Comparison of ENCODE assay signal across 28 mouse cellular contexts in the genomic region with DNA sequence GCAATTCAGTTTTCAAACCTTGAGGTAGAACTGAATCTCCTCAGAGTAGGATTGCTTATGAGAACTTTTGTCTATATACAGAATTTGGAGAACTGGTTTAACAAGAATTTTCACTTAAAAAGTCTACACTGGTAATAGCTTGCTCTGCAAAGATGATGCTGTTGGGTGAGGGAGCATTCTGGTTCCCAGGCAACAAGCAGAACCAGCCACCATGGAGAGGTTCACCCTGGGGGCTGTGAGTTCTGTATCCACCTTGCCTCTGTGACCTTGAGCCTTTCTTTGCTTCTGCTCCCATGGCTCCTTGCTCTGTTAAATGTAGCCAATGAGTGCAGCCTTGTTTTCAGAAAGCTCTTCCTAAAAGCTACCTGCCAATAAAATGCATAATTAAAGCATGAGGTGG. TPM values are rescaled to one million over a fixed set of nuclear protein-coding genes. Genes with fewer than 3 reads are reported as not detected.
DNase-seq lines count a peak whose midpoint lies in the region; ATAC-seq lines count a peak whose summit lies in the region.
"Had no signal": no experiment of that assay in that cellular context is flagged by ENCODE, and none has a peak within 500 bp of the region (broad histone marks: within the 10 kb centered on the region; RNA-seq: fewer than 3 reads in every experiment).

No protein-coding gene starts in this region.

- no peaks in the 10 kb centered on the region for H3K27me3 ChIP-seq in kidney, embryonic 15.5 days
- H3K27me3 ChIP-seq: forebrain, embryonic 13.5 days; hindbrain, embryonic 15.5 days; liver, embryonic 12.5 days; neural tube, embryonic 12.5 days; Patski; stomach, embryonic 15.5 days had no signal

- H3K9ac ChIP-seq in kidney, embryonic 15.5 days: no peak overlapping the region
- H3K9ac ChIP-seq: forebrain, embryonic 13.5 days; hindbrain, embryonic 15.5 days; liver, embryonic 12.5 days; liver, postnatal 0 days; neural tube, embryonic 12.5 days; stomach, embryonic 15.5 days had no signal

- DNase-seq in kidney, adult 11 months: peak; percentile 61
- DNase-seq in R1 (ENCODE audit: low read depth, low spot score): peak; percentile 36
- peak; percentile 19 to 61 for DNase-seq in kidney, adult 8-10 months
- DNase-seq in kidney, postnatal 25 days: peak; percentile 25 to 64
- DNase-seq in thymus, postnatal 0 days (ENCODE audit: low spot score): no peak
- no peak for DNase-seq in spleen, adult 12 weeks (ENCODE audit: low spot score)
- DNase-seq: adrenal gland, postnatal 36 days; cerebellum, adult 2 months; cerebellum, postnatal 14 days; gastrocnemius, postnatal 10 days; heart, postnatal 14 days; layer of hippocampus, postnatal 36 days; left cerebral cortex, postnatal 4 days; liver, postnatal 0 days; lung, postnatal 10 days; thymus, postnatal 36 days had no signal

- H3K27ac ChIP-seq in kidney, embryonic 15.5 days: no peak overlapping the region
- H3K27ac ChIP-seq: forebrain, embryonic 13.5 days; hindbrain, embryonic 10.5 days; hindbrain, embryonic 15.5 days; kidney, postnatal 0 days; liver, embryonic 12.5 days; midbrain, embryonic 10.5 days; neural tube, embryonic 12.5 days; stomach, embryonic 15.5 days had no signal

- no peak overlapping the region for H3K4me2 ChIP-seq in kidney, embryonic 15.5 days
- H3K4me2 ChIP-seq: forebrain, embryonic 13.5 days; hindbrain, embryonic 15.5 days; liver, embryonic 12.5 days; neural tube, embryonic 12.5 days; stomach, embryonic 15.5 days had no signal

- 0 out of 2 replicates have a peak, but pooled peaks cover 6% of the 10 kb centered on the region for H3K4me1 ChIP-seq in kidney, embryonic 15.5 days
- H3K4me1 ChIP-seq: forebrain, embryonic 13.5 days; hindbrain, embryonic 10.5 days; hindbrain, embryonic 15.5 days; midbrain, embryonic 10.5 days; neural tube, embryonic 12.5 days; stomach, embryonic 15.5 days had no signal

- no peaks in the 10 kb centered on the region for H3K9me3 ChIP-seq in kidney, embryonic 15.5 days (replicated peaks)
- H3K9me3 ChIP-seq: forebrain, embryonic 13.5 days; hindbrain, embryonic 10.5 days; hindbrain, embryonic 15.5 days; liver, embryonic 12.5 days; midbrain, embryonic 10.5 days; stomach, embryonic 15.5 days had no signal

- no peak overlapping the region for H3K4me3 ChIP-seq in kidney, embryonic 15.5 days (replicated peaks)
- H3K4me3 ChIP-seq: forebrain, embryonic 13.5 days; hindbrain, embryonic 10.5 days; hindbrain, embryonic 15.5 days; liver, embryonic 12.5 days; midbrain, embryonic 10.5 days; myocyte; neural tube, embryonic 12.5 days; stomach, embryonic 15.5 days had no signal

- H3K36me3 ChIP-seq in kidney, embryonic 15.5 days: no peaks in the 10 kb centered on the region
- H3K36me3 ChIP-seq: hindbrain, embryonic 10.5 days; hindbrain, embryonic 15.5 days; liver, embryonic 12.5 days; midbrain, embryonic 10.5 days; neural tube, embryonic 12.5 days; stomach, embryonic 15.5 days had no signal

- ATAC-seq in kidney, embryonic 15.5 days (replicated peaks; ENCODE audit: low FRiP score): no peak
- ATAC-seq: forebrain, embryonic 13.5 days; inflammation-experienced regulatory T-cells, adult 6 months; liver, embryonic 12.5 days; liver, postnatal 0 days; Patski had no signal

RNA-seq across cellular contexts. Expression of a gene that starts 44.8 kb away (rescaled TPM):
- 21.9 and 26.0 TPM in 2 replicates for polyA plus RNA-seq in kidney, embryonic 15.5 days (2015; fragmentation: Nextera tagmentation; extraction: Ambion mirVana)
- polyA plus RNA-seq in thymus, postnatal 0 days (2015; fragmentation: Nextera tagmentation; extraction: Ambion mirVana): 8.1 and 9.6 TPM in 2 replicates

Comparison
In these comparisons a context has a peak if more than half of its experiments do, and no peak if none do; other contexts are left out.
1. DNase-seq: peak in kidney, adult 11 months (single experiment), R1 (single experiment), kidney, adult 8-10 months (2 of 2) and kidney, postnatal 25 days (2 of 2); none in thymus, postnatal 0 days (single experiment) and spleen, adult 12 weeks (single experiment).